Mouse (Mus musculus): ENCODE results near the gene Hmgb1. TPM values are rescaled to one million over a fixed set of nuclear protein-coding genes. Genes with fewer than 3 reads are reported as not detected.

The Hmgb1 gene
- total and polyA plus RNA-seq, 3 experiments = 227 to 899 (median 288) TPM

- Histone ChIP-seq H3K27ac (ENCODE audit: insufficient read depth, low read depth) (no peak overlapping the region), H3K4me3 (replicated peaks in 1 of 3; ENCODE audit: low read depth in 2 of 3, low read length in 2 of 3, poor library complexity in 1 of 3) (no peak overlapping the region), H3K4me2 (ENCODE audit: insufficient read depth, low read depth, poor library complexity, severe bottlenecking) (no peak overlapping the region), H3K79me2 (replicated peaks; ENCODE audit: control insufficient read depth, extremely low read depth, insufficient read depth, poor library complexity, severe bottlenecking) (peaks cover 30% of the 10 kb centered on the region), H3K36me3 (replicated peaks in 1 of 2; ENCODE audit: control insufficient read depth in 1 of 2, insufficient read depth in 1 of 2, low read length in 1 of 2) (peaks cover 4 to 18% of the 10 kb centered on the region in 2 experiments), H3K4me1 (ENCODE audit: control insufficient read depth in 1 of 2, insufficient read depth in 2 of 2) (peaks cover 2 to 29% of the 10 kb centered on the region in 2 experiments; a peak in 3 of 4 replicates), H3K9me3 (replicated peaks; ENCODE audit: low read length) (no peaks in the 10 kb centered on the region), H3K9ac (ENCODE audit: insufficient read depth, low read depth) (no peak overlapping the region; the same call in 1 of the 2 replicates), H3K27me3 (replicated peaks) (no peaks in the 10 kb centered on the region)
- in situ Hi-C loops (cut with MboI; ENCODE audit: low pct_ligation_motif_present, low pct_unique_long_range_greater_than_20kb, low sequenced_read_pairs) = no loop called here
- TF ChIP-seq HCFC1 (IDR thresholded peaks at IDR 0.05; ENCODE audit: low read depth, low read length) = no peak
- no peak for TF ChIP-seq TCF12 (IDR thresholded peaks at IDR 0.05; ENCODE audit: low read depth, low read length)
- TF ChIP-seq ETS1 (conservative IDR thresholded peaks at IDR 0.05; ENCODE audit: low read depth, low read length) = no peak
- no peak for TF ChIP-seq MEF2A (IDR thresholded peaks at IDR 0.05; ENCODE audit: borderline replicate concordance, low read depth, low read length)
- no peak for TF ChIP-seq RAD21 (IDR thresholded peaks at IDR 0.05; ENCODE audit: low read depth, low read length)
- TF ChIP-seq PAX5 (IDR thresholded peaks at IDR 0.05; ENCODE audit: low read length) = no peak
- TF ChIP-seq IRF4 (IDR thresholded peaks at IDR 0.05; ENCODE audit: low read depth, low read length) = no peak
- no peak for TF ChIP-seq UBTF (IDR thresholded peaks at IDR 0.05; ENCODE audit: low read depth, low read length)
- TF ChIP-seq USF2 (conservative IDR thresholded peaks at IDR 0.05; ENCODE audit: low read depth, low read length) = no peak
- TF ChIP-seq JUND (conservative IDR thresholded peaks at IDR 0.05; ENCODE audit: low read depth, low read length) = no peak
- dilution Hi-C loops (cut with MboI; ENCODE audit: extremely low pct_ligation_motif_present, extremely low pct_unique_long_range_greater_than_20kb, low sequenced_read_pairs) = no loop called here
- DNase-seq (ENCODE audit: extremely low read depth) = no peak
Observed at GRCm38 (mm10) chr5:149182186-149182870, 2.0 kb downstream of the Hmgb1 start.

GRCm38 (mm10) chr5:149179826-149180225 lies 4.5 kb downstream of the Hmgb1 start:
- Histone ChIP-seq H3K27me3 (replicated peaks) (no peaks in the 10 kb centered on the region), H3K4me2 (ENCODE audit: insufficient read depth, low read depth, poor library complexity, severe bottlenecking) (no peak overlapping the region), H3K9ac (ENCODE audit: insufficient read depth, low read depth) (no peak overlapping the region), H3K27ac (ENCODE audit: insufficient read depth, low read depth) (no peak overlapping the region), H3K4me3 (replicated peaks in 1 of 3; ENCODE audit: low read depth in 2 of 3, low read length in 2 of 3, poor library complexity in 1 of 3) (no peak overlapping the region), H3K36me3 (replicated peaks in 1 of 2; ENCODE audit: control insufficient read depth in 1 of 2, insufficient read depth in 1 of 2, low read length in 1 of 2) (peaks cover 4 to 8% of the 10 kb centered on the region in 2 experiments), H3K4me1 (ENCODE audit: control insufficient read depth in 1 of 2, insufficient read depth in 2 of 2) (peaks cover 2 to 14% of the 10 kb centered on the region in 2 experiments; a peak in 3 of 4 replicates), H3K9me3 (replicated peaks; ENCODE audit: low read length) (no peaks in the 10 kb centered on the region), H3K79me2 (replicated peaks; ENCODE audit: control insufficient read depth, extremely low read depth, insufficient read depth, poor library complexity, severe bottlenecking) (peaks cover 5% of the 10 kb centered on the region)
- TF ChIP-seq MAFK (IDR thresholded peaks at IDR 0.05; ENCODE audit: insufficient replicate concordance, low read length) (no peak), KAT2A (IDR thresholded peaks at IDR 0.05; ENCODE audit: insufficient replicate concordance, low read length) (no peak), ZKSCAN1 (IDR thresholded peaks at IDR 0.05; ENCODE audit: borderline replicate concordance, low read depth, low read length) (no peak), SIN3A (IDR thresholded peaks at IDR 0.05; ENCODE audit: low read length) (no peak), USF2 (conservative IDR thresholded peaks at IDR 0.05; ENCODE audit: low read depth, low read length) (no peak), TCF12 (IDR thresholded peaks at IDR 0.05; ENCODE audit: low read depth, low read length) (no peak), SMC3 (IDR thresholded peaks at IDR 0.05; ENCODE audit: low read depth, low read length) (no peak), MEF2A (IDR thresholded peaks at IDR 0.05; ENCODE audit: borderline replicate concordance, low read depth, low read length) (no peak), ETS1 (conservative IDR thresholded peaks at IDR 0.05; ENCODE audit: low read depth, low read length) (no peak), HCFC1 (IDR thresholded peaks at IDR 0.05; ENCODE audit: low read depth, low read length) (no peak), JUN (IDR thresholded peaks at IDR 0.05; ENCODE audit: insufficient read depth, low read depth, low read length) (no peak)
- in situ Hi-C loops (cut with MboI; ENCODE audit: low pct_ligation_motif_present, low pct_unique_long_range_greater_than_20kb, low sequenced_read_pairs) = no loop called here
- dilution Hi-C loops (cut with MboI; ENCODE audit: extremely low pct_ligation_motif_present, extremely low pct_unique_long_range_greater_than_20kb, low sequenced_read_pairs) = no loop called here
- no peak for DNase-seq (ENCODE audit: extremely low read depth)

Data from CH12.LX (cell line).